Mouse (Mus musculus) ES-Bruce4 (cell line): ENCODE results near the gene Lrrc26.

Source experiments
- CTCF ChIP-seq: IDR thresholded peaks from one replicate; pipeline ENCODE4 v1.8.1; 2011; ENCODE audit warnings: low read depth, low read length
- POLR2A ChIP-seq: IDR thresholded peaks from one replicate; pipeline ENCODE4 v1.8.1; 2011; ENCODE audit warnings: low read length; ENCODE audit not compliant: insufficient read depth

DNA sequence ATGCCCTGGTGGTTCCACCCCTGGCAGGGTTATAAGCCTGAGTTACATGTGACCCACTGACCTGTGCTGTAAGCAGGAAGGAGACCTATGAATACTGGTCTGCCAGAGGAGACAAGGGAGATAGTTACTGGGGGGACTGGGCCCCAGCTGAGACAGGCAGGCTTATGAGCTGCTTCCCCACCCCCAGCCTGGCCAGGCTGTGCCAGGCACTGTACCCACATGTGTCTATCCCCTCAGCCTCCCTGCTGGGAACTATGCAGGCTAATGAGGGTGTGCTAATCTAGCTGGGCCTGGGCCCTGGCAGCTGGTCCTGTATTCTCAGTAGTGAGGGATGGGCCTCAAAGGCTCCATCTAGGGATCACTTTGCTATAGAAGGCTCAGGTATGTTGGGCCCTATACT lies 22.5 kb upstream of the Lrrc26 start:
- TF ChIP-seq POLR2A = no peak
- no peak for TF ChIP-seq CTCF
